Mouse (Mus musculus) spleen, adult 2 months (tissue): ENCODE measurements at regions not wholly inside any gene's neighbourhood (a gene's known extent, or its start where the extent isn't known, plus 50 kb on each side); places are given as distances from the start of the nearest gene placed in this dataset.

Experiments used
- CTCF ChIP-seq: fragments of 200-500 bp; IDR thresholded peaks from 2 replicates; pipeline ENCODE4 v1.5.1; 2011; ENCODE audit warnings: mild to moderate bottlenecking, inconsistent platforms; ENCODE audit not compliant: insufficient read depth, insufficient read length, insufficient replicate concordance; ENCODE audit errors: extremely low read depth
- POLR2A ChIP-seq: fragments of 200-500 bp; IDR thresholded peaks from 2 replicates; pipeline ENCODE4 v1.6.1; 2011; ENCODE audit warnings: low read depth, low read length, inconsistent platforms

GRCm38 (mm10) chr7:37388843-37389702 lies 384.4 kb downstream of the Zfp536 start:
- TF ChIP-seq CTCF: no peak
- no peak for TF ChIP-seq POLR2A
